Mouse (Mus musculus) neural tube, embryonic 14.5 days (tissue): Measurements from ENCODE around the gene Colgalt2. TPM values are rescaled to one million over a fixed set of nuclear protein-coding genes. Genes with fewer than 3 reads are reported as not detected.

ENCODE experiments used
- polyA plus RNA-seq: library from polyadenylated mRNA; unstranded; fragments of >200 nt; fragmentation: Nextera tagmentation; extraction: Ambion mirVana; gene quantifications from 2 replicates; pipeline ENCODE4 v1.2.1, GENCODE M21; 2014

The Colgalt2 gene
- polyA plus RNA-seq, 1 experiment from 2014 or later = 4.2 TPM

Other genes with a start within 250 kb of the Colgalt2 start
- 34.9 and 38.2 TPM in 2 replicates for gene Tsen15, start 13.1 kb upstream of the Colgalt2 start, polyA plus RNA-seq